ENCODE assay signal across 7 mouse cellular contexts in genomic region chr7:45154993-45155514, GRCm38 (mm10). TPM values are rescaled to one million over a fixed set of nuclear protein-coding genes. Genes with fewer than 3 reads are reported as not detected.
DNase-seq lines count a peak whose midpoint lies in the region; ATAC-seq lines count a peak whose summit lies in the region.

No protein-coding gene starts in this region.

- no peak overlapping the region for H3K27ac ChIP-seq in kidney, embryonic 14.5 days (ENCODE audit: low read depth, low read length)

- ATAC-seq in granulocyte monocyte progenitor cell, adult 5-6 weeks (replicated peaks; ENCODE audit: poor library complexity, severe bottlenecking), result 0 out of 2 replicates have a peak, but pooled peaks have one; percentile 31
- no peak for ATAC-seq in kidney, embryonic 14.5 days (ENCODE audit: low FRiP score, low TSS enrichment)

- peak; percentile 77 for DNase-seq in 3T3-L1 (ENCODE audit: low read depth, low spot score)
- peak; percentile 47 to 59 for DNase-seq in CD8-positive naive resting alpha-beta T cell, adult 2 months (ENCODE audit: low read depth in 2 of 2, low spot score in 2 of 2)
- peak; percentile 81 for DNase-seq in cerebellum, adult 9-11 months
- DNase-seq in lung, postnatal 4 days, result peak; percentile 75 to 77
- DNase-seq in spleen, adult 18-20 months, result peak; percentile 29 to 38

- H3K9me3 ChIP-seq in kidney, embryonic 14.5 days (ENCODE audit: control insufficient read depth, low read length), result no peaks in the 10 kb centered on the region

- WGBS in kidney, embryonic 14.5 days, result 76% methylated on average over 12 of the region's 12 CpGs

- peak overlapping the region; percentile 63 for H3K4me3 ChIP-seq in kidney, embryonic 14.5 days (ENCODE audit: low read length)

- peaks cover 12% of the 10 kb centered on the region; the same call in 1 of the 2 replicates for H3K36me3 ChIP-seq in kidney, embryonic 14.5 days (ENCODE audit: control insufficient read depth, insufficient read depth, low read length)

- 0 out of 2 replicates have a peak overlapping the region, but pooled peaks have one; percentile 78 for H3K9ac ChIP-seq in kidney, embryonic 14.5 days (ENCODE audit: low read depth, low read length)

- no peaks in the 10 kb centered on the region for H3K27me3 ChIP-seq in kidney, embryonic 14.5 days (ENCODE audit: control insufficient read depth, insufficient read depth, low read length)

- peaks cover 26% of the 10 kb centered on the region for H3K4me1 ChIP-seq in kidney, embryonic 14.5 days (ENCODE audit: control insufficient read depth, insufficient read depth, low read length)

- peak overlapping the region; percentile 39 for H3K4me2 ChIP-seq in kidney, embryonic 14.5 days (replicated peaks; ENCODE audit: low read depth, low read length)

RNA-seq across cellular contexts. Expression of gene Aldh16a1, which starts 0.7 kb away (rescaled TPM):
- total RNA-seq in granulocyte monocyte progenitor cell, adult 5-6 weeks (2014; fragmentation: Nextera tagmentation), result 53.4 and 59.8 TPM in 2 replicates
- total RNA-seq in granulocyte monocyte progenitor cell, adult 5-6 weeks (2017), result 31.2 and 42.5 TPM in 2 replicates
- polyA plus RNA-seq in kidney, embryonic 14.5 days (2014; fragmentation: Nextera tagmentation; extraction: Ambion mirVana), result 46.6 and 58.0 TPM in 2 replicates

RNA-seq across cellular contexts. Expression of gene Pih1d1, which starts 1.0 kb away (rescaled TPM):
- total RNA-seq in granulocyte monocyte progenitor cell, adult 5-6 weeks (2014; fragmentation: Nextera tagmentation), result 74.2 and 91.6 TPM in 2 replicates
- total RNA-seq in granulocyte monocyte progenitor cell, adult 5-6 weeks (2017), result 48.8 and 58.4 TPM in 2 replicates
- 101 and 110 TPM in 2 replicates for polyA plus RNA-seq in kidney, embryonic 14.5 days (2014; fragmentation: Nextera tagmentation; extraction: Ambion mirVana)

RNA-seq across cellular contexts. Expression of gene Slc17a7, which starts 8.7 kb away (rescaled TPM):
- total RNA-seq in granulocyte monocyte progenitor cell, adult 5-6 weeks (2014; fragmentation: Nextera tagmentation), result 0.17 TPM in 1 of 2 replicates, not detected in the other
- not detected in 2 replicates for total RNA-seq in granulocyte monocyte progenitor cell, adult 5-6 weeks (2017)
- polyA plus RNA-seq in kidney, embryonic 14.5 days (2014; fragmentation: Nextera tagmentation; extraction: Ambion mirVana), result 0.10 and 0.28 TPM in 2 replicates

RNA-seq across cellular contexts. Expression of gene Flt3l, which starts 18.8 kb away (rescaled TPM):
- 7.4 and 8.2 TPM in 2 replicates for total RNA-seq in granulocyte monocyte progenitor cell, adult 5-6 weeks (2014; fragmentation: Nextera tagmentation)
- 2.3 and 5.7 TPM in 2 replicates for total RNA-seq in granulocyte monocyte progenitor cell, adult 5-6 weeks (2017)
- polyA plus RNA-seq in kidney, embryonic 14.5 days (2014; fragmentation: Nextera tagmentation; extraction: Ambion mirVana), result 1.0 and 1.3 TPM in 2 replicates

RNA-seq across cellular contexts. Expression of gene Gm45713, which starts 19.0 kb away (rescaled TPM):
- total RNA-seq in granulocyte monocyte progenitor cell, adult 5-6 weeks (2014; fragmentation: Nextera tagmentation), result not detected in 2 replicates
- 0.10 and 0.13 TPM in 2 replicates for total RNA-seq in granulocyte monocyte progenitor cell, adult 5-6 weeks (2017)
- 0.19 and 0.47 TPM in 2 replicates for polyA plus RNA-seq in kidney, embryonic 14.5 days (2014; fragmentation: Nextera tagmentation; extraction: Ambion mirVana)
